Mouse (Mus musculus): ENCODE measurements around the gene Snrnp27.
A peak's percentile ranks its signal among the peaks of the same experiment; 100 is the strongest.

The Snrnp27 gene

DNA sequence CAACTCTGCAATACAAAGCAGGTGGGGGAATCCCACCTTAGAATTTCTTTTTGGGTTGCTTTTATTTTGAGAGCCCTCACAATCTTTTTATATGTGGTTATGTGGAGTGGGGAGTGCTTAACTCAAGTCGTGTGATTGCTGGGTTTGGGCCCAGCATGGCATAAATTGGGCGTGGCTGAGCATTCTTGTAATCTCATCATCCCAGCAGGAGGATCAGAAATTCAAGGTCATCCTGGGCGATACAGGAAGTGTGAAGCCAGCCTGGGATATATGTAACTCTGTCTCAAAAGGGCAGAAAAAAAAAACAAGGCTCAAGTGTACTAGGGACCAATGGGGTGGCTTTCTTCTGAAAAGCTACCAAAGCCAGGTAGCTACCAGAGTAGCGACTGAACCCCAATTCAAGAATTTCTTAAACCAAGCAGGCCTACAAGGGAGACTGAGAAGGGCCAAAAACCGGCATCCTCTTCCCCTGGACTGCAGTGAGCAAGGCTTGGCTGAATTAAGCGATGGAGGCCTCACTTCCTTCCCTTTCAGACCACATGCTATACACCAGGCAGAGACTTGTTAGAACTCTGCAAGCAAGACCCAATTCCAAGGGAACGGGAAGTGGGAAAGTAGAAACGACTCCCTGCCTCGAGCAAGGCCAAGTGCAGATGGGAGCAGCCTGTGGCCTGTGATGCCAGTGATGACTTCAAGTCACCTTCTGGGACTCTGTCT lies 24.0 kb downstream of the Snrnp27 start:
- no peak for DNase-seq

DNA sequence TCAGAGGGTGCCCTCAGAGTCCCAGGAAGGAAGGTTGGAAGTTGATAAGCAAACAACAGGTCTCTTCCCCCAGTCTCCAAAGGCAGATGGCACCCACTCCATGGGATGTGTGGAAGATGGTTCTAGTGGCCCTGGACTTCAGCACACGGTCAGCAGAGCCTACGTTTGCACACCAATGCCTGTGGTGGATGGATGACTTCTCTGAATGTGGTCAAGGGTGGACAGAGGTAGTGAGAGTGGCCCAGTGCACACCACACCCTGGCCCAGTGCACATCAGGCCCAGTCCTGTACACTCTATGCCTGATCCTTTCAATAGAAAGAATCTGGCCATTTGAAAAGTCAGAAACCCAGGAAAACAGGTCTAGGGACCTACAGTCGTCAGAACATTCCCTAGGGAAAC lies 25.8 kb downstream of the Snrnp27 start:
- DNase-seq: no peak

DNA sequence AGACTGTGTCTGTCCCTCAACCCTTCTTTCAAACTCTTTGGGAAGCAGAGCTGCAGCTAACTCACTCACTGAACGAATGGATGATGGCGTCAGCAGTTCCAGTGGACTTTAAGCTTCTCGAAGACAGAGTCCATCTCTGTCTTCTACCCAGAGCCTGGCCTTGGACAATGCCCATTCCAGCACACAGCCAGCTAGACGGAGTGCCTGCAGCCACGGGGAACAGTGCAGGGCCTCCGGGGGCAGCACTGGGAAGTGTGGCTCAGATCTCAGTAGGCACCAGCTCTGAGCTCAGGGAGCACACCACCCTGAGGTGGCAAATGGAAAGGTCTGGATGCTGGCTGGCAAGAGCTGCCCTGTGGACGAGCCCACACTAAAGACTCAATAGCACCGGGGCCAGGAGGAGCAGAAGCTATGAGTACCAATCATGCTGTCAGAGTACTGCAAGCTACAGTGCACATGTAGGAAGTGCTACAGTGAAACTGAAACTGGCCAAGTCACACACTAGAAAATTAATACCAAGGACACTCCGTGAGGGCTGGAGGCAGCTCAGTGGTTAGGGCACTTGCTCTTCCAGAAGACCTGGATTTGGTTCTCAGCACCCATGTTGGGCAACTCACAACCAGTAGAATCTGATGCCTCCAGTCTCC lies 29.9 kb downstream of the Snrnp27 start:
- peak; percentile 50 to 56 for DNase-seq

DNA sequence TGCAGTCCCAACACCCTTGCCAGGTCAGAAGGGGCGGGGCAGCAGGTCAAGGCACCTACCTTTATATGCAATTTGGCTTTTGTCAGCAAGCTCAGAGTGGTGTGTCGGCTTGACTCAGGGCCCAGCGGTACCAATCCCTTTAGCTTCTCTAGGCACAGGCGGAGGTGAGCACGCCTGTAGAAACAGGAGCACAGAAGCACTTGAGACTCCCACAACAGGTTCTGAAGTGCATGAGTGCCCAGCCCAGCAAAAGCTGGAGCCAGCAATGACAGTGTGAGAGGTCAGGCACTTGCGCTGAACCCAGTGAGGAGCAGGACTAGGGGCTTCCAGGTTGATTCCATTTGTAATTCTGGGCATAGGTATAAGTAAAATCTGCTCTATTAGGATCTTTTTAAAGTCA lies 31.3 kb downstream of the Snrnp27 start:
- DNase-seq: no peak

DNA sequence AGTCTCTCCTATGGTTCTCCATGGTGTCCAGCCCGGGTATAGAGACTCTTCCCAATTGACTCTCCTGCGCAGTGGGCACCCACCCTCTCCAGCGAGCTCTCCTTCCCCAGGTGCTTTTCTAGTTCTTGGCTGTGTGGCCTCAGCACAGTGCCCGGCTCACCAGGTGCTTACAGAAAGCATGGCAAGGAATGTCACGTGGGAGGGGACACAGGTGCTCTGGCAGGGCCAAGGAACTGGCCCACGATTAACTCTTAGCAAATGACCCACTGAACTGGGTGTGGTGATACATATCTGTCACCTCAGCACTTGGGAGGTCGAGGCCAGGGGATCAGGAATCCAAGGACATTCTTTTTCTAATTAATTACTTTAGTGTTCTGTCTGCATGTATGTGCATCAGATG lies 38.2 kb downstream of the Snrnp27 start:
- DNase-seq: no peak

DNA sequence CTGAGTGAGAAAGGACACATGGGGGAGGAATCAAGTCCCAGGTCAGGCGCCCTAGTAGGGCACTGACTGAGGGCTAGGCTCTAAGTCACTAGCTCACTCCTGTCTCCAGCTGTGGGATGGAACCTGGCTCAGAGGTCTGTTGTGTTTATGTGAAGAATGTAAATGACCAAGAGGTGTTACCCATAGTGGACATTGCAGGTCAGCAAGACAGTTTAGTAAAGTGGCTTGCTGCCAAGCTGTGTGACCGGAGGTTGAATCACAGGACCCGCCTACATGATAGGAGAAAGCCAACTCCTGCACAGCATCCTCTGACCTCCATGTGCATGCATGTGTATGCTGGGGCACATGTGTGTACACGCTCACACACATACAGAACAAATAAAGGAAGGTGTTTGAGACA lies 38.8 kb downstream of the Snrnp27 start:
- DNase-seq: no peak

DNA sequence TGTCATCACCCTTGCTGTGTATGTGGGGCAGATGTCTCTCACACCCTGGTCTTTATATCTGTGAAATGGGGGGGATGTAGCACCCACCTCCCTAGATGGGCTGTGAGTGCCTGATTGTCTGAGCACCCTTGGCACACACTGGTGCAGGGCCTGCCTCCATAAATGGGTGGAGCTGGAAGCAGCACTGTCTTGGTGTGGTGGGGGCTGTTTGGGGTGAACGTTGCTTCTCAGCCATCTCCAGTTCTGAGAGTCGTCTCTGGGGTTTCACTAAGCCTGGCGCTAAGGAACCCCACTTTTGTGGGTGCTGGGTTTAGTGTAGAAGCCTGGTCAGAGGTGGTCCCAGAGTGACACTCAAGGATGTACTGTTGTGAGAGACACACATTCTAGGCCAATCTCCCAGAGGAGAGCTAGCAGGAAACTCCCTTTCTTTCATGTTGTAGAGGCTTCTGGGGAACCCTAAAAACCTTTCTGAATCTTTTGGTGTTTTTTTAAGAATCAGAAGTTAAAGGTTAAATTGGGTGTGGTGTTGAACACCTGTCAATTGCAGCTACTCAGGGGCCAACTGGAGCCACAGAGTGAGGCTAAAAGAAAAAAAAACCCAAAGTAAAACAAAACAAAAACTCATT lies 39.4 kb downstream of the Snrnp27 start:
- no peak for DNase-seq

DNA sequence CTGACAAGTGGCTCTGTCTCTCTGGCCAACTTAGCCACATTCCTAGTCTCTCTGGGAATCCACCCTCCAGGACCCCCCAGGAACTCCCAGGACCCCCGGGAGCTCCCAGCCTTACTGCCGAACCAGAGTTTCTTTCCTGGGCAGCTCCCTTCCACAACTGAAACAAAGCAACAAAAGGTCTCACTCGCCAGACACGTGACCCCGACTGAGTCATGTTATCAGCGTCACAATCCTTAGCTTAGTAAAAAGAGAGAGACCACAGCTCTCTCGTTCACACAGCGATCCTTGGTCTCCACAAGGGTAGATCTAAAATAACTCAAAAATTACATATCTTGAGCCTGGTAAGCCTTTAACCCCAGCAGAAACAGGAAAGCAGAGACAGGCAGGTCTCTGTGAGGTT lies 42.6 kb downstream of the Snrnp27 start:
- no peak for DNase-seq

DNA sequence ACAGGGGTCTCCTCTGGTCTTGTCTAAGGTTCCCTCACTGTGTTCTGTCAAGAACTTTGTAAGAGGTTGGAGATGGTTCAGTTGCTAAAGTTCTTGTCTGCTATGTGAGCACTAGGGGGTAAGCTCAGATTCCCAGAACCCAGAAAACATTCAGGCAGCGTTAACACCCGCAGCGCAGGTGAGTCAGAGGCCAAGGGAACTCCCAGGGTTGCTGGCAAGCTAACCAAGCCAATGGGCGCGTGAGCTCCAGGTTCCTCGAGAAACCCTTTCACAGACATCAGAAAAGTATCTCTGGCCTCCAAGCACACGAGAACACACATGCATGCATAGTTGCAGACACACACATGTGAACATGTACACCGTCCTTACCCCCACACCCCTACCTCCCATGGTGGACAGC lies 43.5 kb downstream of the Snrnp27 start:
- no peak for DNase-seq

DNA sequence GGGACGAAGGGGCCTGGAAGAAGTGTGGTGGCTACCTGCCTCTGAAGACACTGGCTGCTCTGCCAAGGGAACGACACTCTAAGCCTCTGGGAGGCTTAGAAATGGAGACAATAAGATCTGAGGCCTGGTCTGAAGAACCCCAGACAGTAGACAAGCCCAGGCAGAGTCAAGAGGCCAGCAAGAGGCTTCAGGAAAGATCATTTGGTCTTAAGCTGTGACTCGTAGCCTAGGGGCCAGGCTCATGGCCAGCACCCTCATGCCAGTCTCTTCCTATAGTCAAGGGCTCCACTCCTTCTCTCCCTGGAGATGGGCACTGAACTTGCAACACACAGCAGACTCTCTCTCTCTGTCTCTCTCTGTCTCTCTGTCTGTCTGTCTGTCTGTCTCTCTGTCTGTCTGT lies 44.2 kb downstream of the Snrnp27 start:
- no peak for DNase-seq

DNA sequence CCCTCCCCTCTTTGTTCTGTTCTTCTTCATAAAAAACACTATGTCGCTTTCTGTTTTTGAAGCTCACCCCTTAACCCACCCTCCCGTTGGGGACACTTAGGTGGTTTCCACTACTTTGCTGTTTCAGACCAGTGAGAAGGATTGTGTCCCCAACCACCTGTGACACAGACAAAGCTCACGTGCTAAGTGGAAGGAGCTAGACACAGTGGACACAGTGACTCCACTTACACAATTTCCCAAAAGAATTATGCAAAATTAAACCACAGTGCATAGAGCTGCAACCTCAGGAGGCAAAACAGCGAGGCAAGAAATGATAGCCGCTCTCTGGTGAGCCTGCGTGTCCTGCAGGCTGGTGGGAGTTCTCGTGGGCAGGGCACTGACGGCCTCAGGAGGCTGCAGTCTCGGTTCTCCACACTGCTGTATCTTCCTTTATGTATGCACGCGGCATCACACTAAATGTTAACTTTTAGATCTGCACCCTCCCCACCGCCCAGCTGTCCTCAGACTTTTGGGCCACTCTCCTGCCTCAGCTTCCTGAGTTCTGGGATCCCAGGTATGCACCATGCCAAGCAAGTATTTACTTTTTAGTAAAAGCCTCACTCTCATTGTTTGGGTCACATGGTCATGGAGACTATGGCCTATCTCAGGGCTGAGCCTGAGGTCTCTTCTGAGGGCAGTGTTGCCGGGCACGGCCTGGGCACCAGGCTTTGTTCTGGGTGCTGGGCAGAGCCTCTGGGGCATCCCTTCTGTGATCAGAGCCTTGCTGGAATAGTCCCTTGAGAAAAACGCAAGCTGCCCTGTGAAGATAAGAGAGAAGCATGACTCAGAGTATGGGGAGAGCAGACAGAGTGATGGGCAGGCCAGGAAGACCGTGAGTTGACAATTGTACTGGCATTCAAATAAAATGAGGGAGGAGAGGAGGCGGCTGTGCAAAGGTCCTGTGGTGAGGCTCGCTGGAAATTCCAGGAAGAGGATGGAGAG lies 44.9 kb downstream of the Snrnp27 start:
- no peak for DNase-seq

DNA sequence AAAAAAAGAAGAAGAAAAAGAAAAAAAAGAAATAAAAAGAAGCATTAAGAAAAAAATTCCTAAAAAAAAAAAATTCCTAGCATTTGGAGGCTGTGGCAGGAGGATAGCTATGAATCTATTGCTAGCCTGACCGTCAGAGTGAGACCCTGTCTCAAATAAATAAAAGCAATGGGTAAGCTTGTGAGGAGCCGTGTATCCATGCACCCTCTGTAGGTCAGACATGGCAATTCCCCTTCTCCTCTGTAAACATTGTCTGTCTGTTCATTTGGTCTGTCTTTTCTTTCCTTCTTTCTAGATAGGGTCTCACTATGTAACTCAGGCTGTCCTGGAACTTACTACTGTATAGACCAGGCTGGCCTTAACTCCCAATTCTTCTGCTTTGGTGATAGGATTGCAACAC lies 45.9 kb downstream of the Snrnp27 start:
- DNase-seq: no peak

DNA sequence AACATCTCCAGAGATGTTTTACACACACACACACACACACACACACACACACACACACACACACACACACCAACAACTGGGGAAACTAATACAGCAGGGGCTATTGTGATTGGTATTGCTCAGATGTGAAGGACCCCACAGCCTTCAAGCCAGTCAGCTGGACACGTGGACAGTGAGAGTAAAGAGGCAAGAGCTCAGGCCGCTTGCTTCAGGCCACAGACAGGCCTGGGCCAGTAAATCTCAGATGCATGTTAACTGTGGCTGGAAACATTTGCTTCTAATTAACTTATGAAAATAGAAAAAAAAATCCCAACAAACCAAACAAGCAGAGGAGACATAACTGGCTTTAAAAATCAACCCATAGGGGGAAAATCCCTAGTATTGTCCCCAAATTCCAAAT lies 46.5 kb downstream of the Snrnp27 start:
- no peak for DNase-seq

DNA sequence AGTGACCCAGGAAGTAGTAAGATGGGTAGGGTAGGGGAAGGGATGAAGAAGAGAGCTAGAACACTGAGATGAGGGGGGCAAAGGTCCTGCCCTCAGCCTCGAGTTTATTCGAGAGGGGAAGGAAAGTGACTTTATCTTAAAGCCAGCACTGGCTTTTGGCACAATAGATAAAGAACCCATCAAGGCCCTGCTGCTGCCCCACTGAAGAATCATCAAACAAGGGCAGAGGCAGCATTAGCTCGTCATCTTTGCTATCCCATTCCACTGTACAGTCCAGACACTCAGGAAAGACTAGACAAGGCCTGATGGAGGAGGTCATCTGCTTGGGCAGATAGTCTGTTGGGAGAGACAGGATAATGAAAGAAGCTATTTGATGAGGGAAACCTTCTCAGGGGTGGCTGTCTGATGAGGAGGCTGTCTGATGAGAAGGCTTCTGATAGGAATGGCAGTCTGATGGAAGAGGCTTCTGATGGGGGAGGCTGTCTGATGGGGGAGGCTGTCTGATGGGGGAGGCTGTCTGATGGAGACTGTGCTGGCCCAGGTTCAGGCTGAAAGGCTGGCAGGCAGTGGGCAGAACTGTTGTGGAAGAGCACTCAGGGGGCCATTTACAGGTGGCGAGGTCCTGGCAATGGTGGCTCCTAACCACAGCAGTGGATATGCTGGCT lies 47.0 kb downstream of the Snrnp27 start:
- no peak for DNase-seq

DNA sequence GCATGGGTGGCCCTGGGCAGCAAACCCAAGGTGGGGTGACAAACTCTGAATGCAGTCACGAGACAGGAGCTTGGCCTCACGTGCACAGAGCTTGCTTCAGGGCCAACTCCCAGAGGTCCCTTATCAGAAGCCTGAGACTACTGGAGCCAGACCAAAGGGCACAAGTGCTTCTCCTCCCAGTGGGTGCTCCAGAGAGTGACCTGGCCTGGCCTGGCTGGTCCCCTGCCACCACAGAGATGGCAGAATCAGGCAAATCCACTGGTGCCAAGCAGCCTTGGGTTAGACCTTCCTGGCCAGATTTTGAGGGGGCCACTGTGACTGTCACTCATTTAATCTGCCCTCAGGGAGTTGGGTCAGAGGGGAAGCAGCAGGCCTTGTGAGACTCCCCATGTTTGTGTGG lies 47.8 kb downstream of the Snrnp27 start:
- peak; percentile 20 to 26 for DNase-seq

DNA sequence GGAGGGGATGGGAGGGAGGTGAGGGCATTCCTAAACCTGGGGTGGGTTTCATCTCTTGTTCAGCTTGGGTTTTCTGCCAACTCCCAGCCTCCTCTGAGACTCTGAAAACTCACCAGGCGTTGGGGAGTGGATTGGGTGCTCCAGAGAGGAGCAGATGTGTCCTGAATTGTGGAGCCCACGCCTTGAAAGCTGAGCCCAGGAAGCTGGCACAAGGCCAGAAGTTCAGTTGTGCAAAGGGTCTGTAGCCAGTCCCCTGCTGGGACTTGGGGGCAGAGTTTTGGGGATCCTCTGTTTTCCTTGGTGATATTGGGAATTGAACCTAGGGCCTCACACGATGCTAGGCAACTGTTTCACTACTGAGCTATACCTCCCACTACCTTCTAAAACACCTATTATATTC lies 54.2 kb downstream of the Snrnp27 start:
- DNase-seq: no peak

DNA sequence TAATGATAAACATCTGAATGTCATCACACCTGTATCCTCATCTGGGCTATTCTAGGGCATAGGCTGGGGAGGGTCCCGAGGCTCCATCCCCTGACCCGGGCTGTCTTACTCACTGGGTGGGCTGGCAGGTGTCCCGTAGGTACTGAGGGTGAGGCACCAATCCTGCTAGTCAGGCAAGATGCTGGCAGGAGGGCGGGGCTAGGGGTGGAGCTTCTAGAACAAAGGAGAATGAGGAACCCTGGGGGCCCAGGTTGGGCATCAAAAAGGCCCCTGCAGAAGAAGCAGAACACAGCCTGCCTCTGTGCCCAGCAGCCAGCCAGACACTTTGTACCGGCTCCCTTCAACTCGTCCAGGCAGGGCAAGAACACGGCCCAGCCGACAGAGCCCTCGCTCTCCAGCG lies 56.4 kb downstream of the Snrnp27 start, which contains the start of gene Asprv1:
Gene Asprv1 (plus strand): TSS at position 219 of the 400 bp plus-strand sequence.
- no peak for DNase-seq

Data from kidney, adult 8-10 months (tissue).